Mouse (Mus musculus) heart, adult 2 months (tissue): ENCODE results near the gene Clps. TPM values are rescaled to one million over a fixed set of nuclear protein-coding genes. Genes with fewer than 3 reads are reported as not detected.
A peak's percentile ranks its signal among the peaks of the same experiment; 100 is the strongest.

Experiments
- DNase-seq, 2 experiments: peaks; one replicate each; pipeline ENCODE4 v3.0.0; 2021
- H3K27ac ChIP-seq: fragments of 200-600 bp; 2 replicates; pipeline ENCODE4 v1.8.1; 2022
- H3K27me3 ChIP-seq: fragments of 200-500 bp; 2 replicates; pipeline ENCODE4 v1.6.1; 2012; ENCODE audit warnings: mild to moderate bottlenecking, low read length, inconsistent platforms, mixed read lengths; ENCODE audit not compliant: control insufficient read depth, insufficient read depth
- H3K36me3 ChIP-seq: fragments of 200-500 bp; 2 replicates; pipeline ENCODE4 v1.6.1; 2012; ENCODE audit warnings: low read length, inconsistent platforms; ENCODE audit not compliant: control insufficient read depth, insufficient read depth
- H3K4me1 ChIP-seq: fragments of 200-500 bp; 2 replicates; pipeline ENCODE4 v1.6.1; 2011; ENCODE audit warnings: low read length; ENCODE audit not compliant: control insufficient read depth, insufficient read depth
- H3K4me3 ChIP-seq: fragments of 200-600 bp; 2 replicates; pipeline ENCODE4 v1.8.1; 2022
- H3K79me2 ChIP-seq: fragments of 200-500 bp; replicated peaks from 2 replicates; pipeline ENCODE4 v1.6.1; 2012; ENCODE audit warnings: mild to moderate bottlenecking, inconsistent platforms, low read length, moderate library complexity, mixed read lengths; ENCODE audit not compliant: control insufficient read depth, insufficient read depth
- H3K9ac ChIP-seq: fragments of 200-500 bp; 2 replicates; pipeline ENCODE4 v1.6.1; 2012; ENCODE audit warnings: low read depth, mild to moderate bottlenecking, control low read depth, inconsistent platforms, low read length, mixed read lengths
- CTCF ChIP-seq: fragments of 200-600 bp; IDR thresholded peaks from 2 replicates; pipeline ENCODE4 v1.8.1; 2022; ENCODE audit warnings: antibody characterized with exemption, mild to moderate bottlenecking, moderate library complexity
- EP300 ChIP-seq: fragments of 200-500 bp; IDR thresholded peaks from 2 replicates; pipeline ENCODE4 v1.6.1; 2011; ENCODE audit warnings: low read depth, low read length, control low read depth; ENCODE audit not compliant: insufficient read depth
- POLR2A ChIP-seq: fragments of 200-500 bp; IDR thresholded peaks from 2 replicates; pipeline ENCODE4 v1.6.1; 2011; ENCODE audit warnings: mild to moderate bottlenecking, low read depth, low read length, control low read depth; ENCODE audit not compliant: insufficient read depth
- WGBS: fragments of 180-500 bp; shearing (Covaris S2); methylation state at CpG from one replicate; pipeline ENCODE4 v1.1.7; 2018; 5-methylcytosine and 5-hydroxymethylcytosine counted together
- intact Hi-C: fragments of 180-260 bp; cut with DNase I; formaldehyde crosslinking; loops from one replicate; pipeline ENCODE4 v1.15.1; 2025
- polyA plus RNA-seq: library from polyadenylated mRNA; depleted of rRNA; stranded (reverse); fragments of >200 nt; gene quantifications from 2 replicates; pipeline ENCODE4 v1.2.3, GENCODE M21; 2012
- total RNA-seq, 2 experiments: library from RNA; stranded (reverse); gene quantifications; 2 replicates each; pipeline ENCODE4 v1.2.3; 2021

Clps gene
- total and polyA plus RNA-seq, 3 experiments, result 0.90 TPM; not detected in 2

GRCm38 (mm10) chr17:28591476-28591875 is 30.9 kb upstream of the Clps start:
- Histone ChIP-seq H3K9ac (no peak overlapping the region), H3K36me3 (peaks cover 5% of the 10 kb centered on the region; the same call in 1 of the 2 replicates), H3K27ac (peak overlapping the region; percentile 64), H3K27me3 (no peaks in the 10 kb centered on the region), H3K79me2 (no peaks in the 10 kb centered on the region), H3K4me3 (no peak overlapping the region), H3K4me1 (peaks cover 5% of the 10 kb centered on the region)
- DNase-seq, result peak; percentile 58 to 74
- intact Hi-C loops, result no loop called here
- WGBS, result 38% methylated on average over 5 of the region's 5 CpGs
- TF ChIP-seq POLR2A (no peak), EP300 (0 out of 2 replicates have a peak, but pooled peaks have one; percentile 45), CTCF (no peak)

- intact Hi-C loops, result no loop called here
- no peak for TF ChIP-seq POLR2A
- no peaks in the 10 kb centered on the region for H3K27me3 ChIP-seq
- H3K4me1 ChIP-seq, result peaks cover 5% of the 10 kb centered on the region
- H3K27ac ChIP-seq, result peak overlapping the region; percentile 64
- H3K4me3 ChIP-seq, result no peak overlapping the region
- DNase-seq, result no peak
- H3K9ac ChIP-seq, result no peak overlapping the region
- no peaks in the 10 kb centered on the region for H3K79me2 ChIP-seq
- peaks cover 5% of the 10 kb centered on the region; the same call in 1 of the 2 replicates for H3K36me3 ChIP-seq
- 75% methylated on average over 3 of the region's 3 CpGs for WGBS
These were observed 30.0 kb upstream of the Clps start for GRCm38 (mm10) chr17:28590596-28590995.

GRCm38 (mm10) chr17:28588591-28588990 is 28.0 kb upstream of the Clps start:
- peaks cover 5% of the 10 kb centered on the region for H3K4me1 ChIP-seq
- H3K9ac ChIP-seq, result no peak overlapping the region
- H3K4me3 ChIP-seq, result no peak overlapping the region
- no peak overlapping the region for H3K27ac ChIP-seq
- H3K36me3 ChIP-seq, result peaks cover 5% of the 10 kb centered on the region; the same call in 1 of the 2 replicates
- H3K79me2 ChIP-seq, result no peaks in the 10 kb centered on the region
- TF ChIP-seq CTCF, result no peak
- no peak for TF ChIP-seq EP300
- no peak for TF ChIP-seq POLR2A
- no peaks in the 10 kb centered on the region for H3K27me3 ChIP-seq
- WGBS, result 70% methylated on average over 2 of the region's 2 CpGs
- no peak for DNase-seq
- intact Hi-C loops, result no loop called here

DNA sequence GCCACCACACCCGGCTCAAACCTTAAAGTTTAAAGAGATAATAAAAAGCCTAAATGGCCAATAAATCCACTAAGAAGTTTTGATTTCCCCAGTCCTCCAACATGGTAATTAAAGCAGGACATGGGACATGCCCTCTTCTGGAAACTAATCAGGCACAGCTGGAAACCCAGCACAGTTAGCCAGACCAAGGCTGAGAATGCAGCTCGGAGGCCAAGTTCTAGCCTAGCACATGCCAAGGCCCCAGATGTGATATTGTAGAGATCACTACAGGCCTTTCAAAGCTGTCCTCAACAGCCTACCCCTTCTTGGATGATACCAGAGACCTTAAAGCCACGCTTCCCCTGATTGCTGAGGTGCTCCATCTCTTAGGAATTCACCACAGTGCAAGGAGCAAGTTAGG is 25.9 kb upstream of the Clps start:
- no peaks in the 10 kb centered on the region for H3K27me3 ChIP-seq
- no peak overlapping the region for H3K9ac ChIP-seq
- H3K27ac ChIP-seq, result no peak overlapping the region
- no peak for TF ChIP-seq CTCF
- TF ChIP-seq POLR2A, result no peak
- TF ChIP-seq EP300, result no peak
- H3K36me3 ChIP-seq, result peaks cover 5% of the 10 kb centered on the region; the same call in 1 of the 2 replicates
- no peak for DNase-seq
- 74% methylated on average over 3 of the region's 3 CpGs for WGBS
- intact Hi-C loops, result no loop called here
- H3K4me3 ChIP-seq, result no peak overlapping the region
- no peaks in the 10 kb centered on the region for H3K79me2 ChIP-seq
- peaks cover under 1% of the 10 kb centered on the region for H3K4me1 ChIP-seq

DNA sequence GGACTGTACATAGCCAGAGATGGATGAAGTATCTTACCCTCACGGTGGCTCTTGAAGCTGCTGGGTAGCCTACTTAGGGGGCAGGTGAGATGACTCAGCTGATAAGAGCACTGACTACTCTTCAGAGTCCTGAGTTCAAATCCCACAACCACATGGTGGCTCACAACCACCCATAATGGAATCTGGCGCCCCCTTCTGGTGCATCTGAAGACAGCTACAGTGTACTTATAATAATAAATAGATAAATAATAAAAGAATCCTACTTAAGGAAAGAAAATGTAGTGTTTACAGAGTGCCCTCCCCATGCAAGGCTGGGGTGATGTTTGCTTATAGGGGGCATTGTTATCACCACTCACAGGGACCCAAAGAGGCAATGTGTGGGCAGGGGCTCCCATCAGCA is 20.5 kb upstream of the Clps start:
- no peaks in the 10 kb centered on the region for H3K27me3 ChIP-seq
- no peak for DNase-seq
- H3K27ac ChIP-seq, result no peak overlapping the region
- 48% methylated on average over 2 of the region's 2 CpGs for WGBS
- H3K4me1 ChIP-seq, result no peaks in the 10 kb centered on the region
- H3K36me3 ChIP-seq, result no peaks in the 10 kb centered on the region
- no peaks in the 10 kb centered on the region for H3K79me2 ChIP-seq
- no peak overlapping the region for H3K9ac ChIP-seq
- intact Hi-C loops, result no loop called here
- H3K4me3 ChIP-seq, result no peak overlapping the region
- TF ChIP-seq CTCF (peak; percentile 9; the same call in 1 of the 2 replicates), EP300 (no peak)

- peak; percentile 43 to 61 for DNase-seq
- Histone ChIP-seq H3K4me1 (no peaks in the 10 kb centered on the region; the same call in 1 of the 2 replicates), H3K36me3 (no peaks in the 10 kb centered on the region), H3K27me3 (no peaks in the 10 kb centered on the region), H3K79me2 (no peaks in the 10 kb centered on the region), H3K27ac (no peak overlapping the region), H3K9ac (no peak overlapping the region), H3K4me3 (no peak overlapping the region)
- intact Hi-C loops, result no loop called here
- TF ChIP-seq CTCF (no peak), EP300 (no peak), POLR2A (no peak)
- 3% methylated on average over 9 of the region's 9 CpGs for WGBS
These were observed 19.8 kb upstream of the Clps start for GRCm38 (mm10) chr17:28580396-28580795.
